Mouse (Mus musculus) small intestine, adult 2 months (tissue): ENCODE results near the gene Mnat1.

Experiments
- CTCF ChIP-seq: fragments of 200-500 bp; IDR thresholded peaks from 2 replicates; pipeline ENCODE4 v1.5.1; 2012; ENCODE audit warnings: low read depth, mild to moderate bottlenecking, control low read depth, inconsistent platforms, low read length, moderate library complexity, mixed read lengths; ENCODE audit not compliant: insufficient replicate concordance, insufficient read length; ENCODE audit errors: extremely low read depth
- POLR2A ChIP-seq: fragments of 200-500 bp; IDR thresholded peaks from 2 replicates; pipeline ENCODE4 v1.6.1; 2012; ENCODE audit warnings: low read depth, mild to moderate bottlenecking, control low read depth, inconsistent platforms, low read length, moderate library complexity

GRCm38 (mm10) chr12:73300531-73300930 lies 177.0 kb downstream of the Mnat1 start:
- TF ChIP-seq CTCF (no peak), POLR2A (no peak)
